Mouse (Mus musculus) liver, postnatal 0 days (tissue): Measurements from ENCODE around the gene Acadsb. TPM values are rescaled to one million over a fixed set of nuclear protein-coding genes. Genes with fewer than 3 reads are reported as not detected.

Source experiments
- ATAC-seq: fragments of 200-750 bp; cut with Nextera tagmentation; 2 replicates; pipeline ENCODE4 v1.8.0; 2017; ENCODE audit warnings: mild to moderate bottlenecking, moderate library complexity
- DNase-seq: peaks from one replicate; pipeline ENCODE4 v3.0.0-alpha.2; 2016
- H3K27ac ChIP-seq: fragments of 300-500 bp; sonication (generic); 2 replicates; pipeline ENCODE4 v1.5.1; 2014; ENCODE audit warnings: antibody characterized with exemption, moderate library complexity, mild to moderate bottlenecking, low read depth
- H3K27me3 ChIP-seq: fragments of 300-500 bp; sonication (generic); 2 replicates; pipeline ENCODE4 v1.6.1; 2014; ENCODE audit warnings: low read length, control low read depth, mixed read lengths; ENCODE audit not compliant: insufficient read depth
- H3K36me3 ChIP-seq: fragments of 300-500 bp; sonication (generic); replicated peaks from 2 replicates; pipeline ENCODE4 v1.6.1; 2014; ENCODE audit warnings: mild to moderate bottlenecking, control low read depth, low read length, moderate library complexity, mixed read lengths; ENCODE audit not compliant: insufficient read depth
- H3K4me1 ChIP-seq: fragments of 300-500 bp; sonication (generic); 2 replicates; pipeline ENCODE4 v1.6.1; 2014; ENCODE audit warnings: antibody characterized with exemption, mild to moderate bottlenecking, control low read depth; ENCODE audit not compliant: insufficient read depth
- H3K4me2 ChIP-seq: fragments of 300-500 bp; sonication (generic); 2 replicates; pipeline ENCODE4 v1.6.1; 2014; ENCODE audit warnings: low read depth, mild to moderate bottlenecking, low read length, moderate library complexity, mixed read lengths
- H3K4me3 ChIP-seq: fragments of 300-500 bp; sonication (generic); 2 replicates; pipeline ENCODE4 v1.5.1; 2014; ENCODE audit warnings: low read depth, low read length
- H3K9ac ChIP-seq: fragments of 300-500 bp; sonication (generic); replicated peaks from 2 replicates; pipeline ENCODE4 v1.6.1; 2014; ENCODE audit warnings: mild to moderate bottlenecking, moderate library complexity
- H3K9me3 ChIP-seq: fragments of 300-500 bp; sonication (generic); 2 replicates; pipeline ENCODE4 v1.6.1; 2016; ENCODE audit warnings: mild to moderate bottlenecking, control low read depth, low read length, mixed read lengths
- CTCF ChIP-seq: sonication (generic); IDR thresholded peaks from 2 replicates; pipeline ENCODE4 v1.5.1; 2016; ENCODE audit warnings: antibody characterized with exemption, low read depth
- EP300 ChIP-seq: IDR thresholded peaks from 2 replicates; pipeline ENCODE4 v1.6.1; 2016; ENCODE audit warnings: antibody characterized with exemption, low read depth, mild to moderate bottlenecking
- WGBS: fragments of 180-500 bp; shearing (Covaris S2); extraction: QIAGEN DNeasy Blood & Tissue Kit; methylation state at CpG from one replicate; pipeline ENCODE4 v1.1.7; 2014; ENCODE audit not compliant: insufficient replicate concordance; 5-methylcytosine and 5-hydroxymethylcytosine counted together
- polyA plus RNA-seq: library from polyadenylated mRNA; unstranded; fragments of >200 nt; fragmentation: Nextera tagmentation; extraction: Ambion mirVana; gene quantifications from 2 replicates; pipeline ENCODE4 v1.2.1, GENCODE M21; 2015

The Acadsb gene
- polyA plus RNA-seq, 1 experiment from 2014 or later: 27.1 TPM

GRCm38 (mm10) chr7:131437051-131437450 is 26.6 kb downstream of the Acadsb start:
- no peaks in the 10 kb centered on the region for H3K27me3 ChIP-seq

GRCm38 (mm10) chr7:131456714-131457113 is 46.3 kb downstream of the Acadsb start:
- H3K4me1 ChIP-seq: no peaks in the 10 kb centered on the region
- 80% methylated on average over 5 of the region's 5 CpGs for WGBS
- no peak for ATAC-seq

More at GRCm38 (mm10) chr7:131437051-131437450, 26.6 kb downstream of the Acadsb start:
- H3K4me2 ChIP-seq: no peak overlapping the region
- no peak for ATAC-seq
- no peaks in the 10 kb centered on the region for H3K4me1 ChIP-seq
- no peaks in the 10 kb centered on the region for H3K9me3 ChIP-seq
- DNase-seq: no peak
- peaks cover 9% of the 10 kb centered on the region; the same call in 1 of the 2 replicates for H3K36me3 ChIP-seq
- 62% methylated on average over 3 of the region's 3 CpGs for WGBS
- H3K27ac ChIP-seq: no peak overlapping the region
- no peak overlapping the region for H3K4me3 ChIP-seq
- TF ChIP-seq CTCF: no peak
- TF ChIP-seq EP300: no peak
- no peak overlapping the region for H3K9ac ChIP-seq

GRCm38 (mm10) chr7:131465117-131465601 is 54.8 kb downstream of the Acadsb start:
- Histone ChIP-seq H3K36me3 (no peaks in the 10 kb centered on the region), H3K9me3 (no peaks in the 10 kb centered on the region), H3K9ac (no peak overlapping the region), H3K27me3 (no peaks in the 10 kb centered on the region), H3K4me2 (no peak overlapping the region), H3K4me1 (no peaks in the 10 kb centered on the region), H3K4me3 (no peak overlapping the region), H3K27ac (no peak overlapping the region)
- TF ChIP-seq EP300: no peak
- TF ChIP-seq CTCF: no peak
- DNase-seq (no peak), ATAC-seq (no peak)
- WGBS: 64% methylated on average over 3 of the region's 3 CpGs

More at GRCm38 (mm10) chr7:131456714-131457113, 46.3 kb downstream of the Acadsb start:
- no peak overlapping the region for H3K9ac ChIP-seq
- TF ChIP-seq CTCF (no peak), EP300 (no peak)
- no peak overlapping the region for H3K27ac ChIP-seq
- H3K27me3 ChIP-seq: no peaks in the 10 kb centered on the region
- no peak overlapping the region for H3K4me3 ChIP-seq
- no peak for DNase-seq
- H3K36me3 ChIP-seq: no peaks in the 10 kb centered on the region
- no peak overlapping the region for H3K4me2 ChIP-seq
- no peaks in the 10 kb centered on the region for H3K9me3 ChIP-seq

- Histone ChIP-seq H3K9ac (no peak overlapping the region), H3K9me3 (no peaks in the 10 kb centered on the region), H3K4me1 (no peaks in the 10 kb centered on the region), H3K27me3 (no peaks in the 10 kb centered on the region), H3K36me3 (no peaks in the 10 kb centered on the region), H3K4me3 (no peak overlapping the region), H3K27ac (no peak overlapping the region), H3K4me2 (no peak overlapping the region)
- TF ChIP-seq EP300 (no peak), CTCF (no peak)
- ATAC-seq (no peak), DNase-seq (no peak)
- WGBS: 57% methylated on average over 3 of the region's 3 CpGs
These were observed 55.3 kb downstream of the Acadsb start for GRCm38 (mm10) chr7:131465735-131466134.

- H3K9ac ChIP-seq: no peak overlapping the region
- H3K36me3 ChIP-seq: no peaks in the 10 kb centered on the region
- H3K9me3 ChIP-seq: no peaks in the 10 kb centered on the region
- no peaks in the 10 kb centered on the region for H3K27me3 ChIP-seq
- ATAC-seq: no peak
- TF ChIP-seq CTCF: no peak
- WGBS: 68% methylated on average over 3 of the region's 3 CpGs
- H3K4me3 ChIP-seq: no peak overlapping the region
- no peak overlapping the region for H3K27ac ChIP-seq
- no peaks in the 10 kb centered on the region for H3K4me1 ChIP-seq
- no peak for DNase-seq
- H3K4me2 ChIP-seq: no peak overlapping the region
These were observed 56.9 kb downstream of the Acadsb start for GRCm38 (mm10) chr7:131467312-131467711.

GRCm38 (mm10) chr7:131469506-131469905 is 59.1 kb downstream of the Acadsb start:
- H3K9ac ChIP-seq: no peak overlapping the region
- H3K4me3 ChIP-seq: no peak overlapping the region
- H3K27ac ChIP-seq: no peak overlapping the region
- DNase-seq: peak; percentile 29
- ATAC-seq: no peak
- no peak for TF ChIP-seq EP300
- TF ChIP-seq CTCF: peak; percentile 56
- H3K9me3 ChIP-seq: no peaks in the 10 kb centered on the region
- H3K36me3 ChIP-seq: no peaks in the 10 kb centered on the region
- 61% methylated on average over 3 of the region's 3 CpGs for WGBS
- H3K4me1 ChIP-seq: no peaks in the 10 kb centered on the region
- no peak overlapping the region for H3K4me2 ChIP-seq
- no peaks in the 10 kb centered on the region for H3K27me3 ChIP-seq

DNA sequence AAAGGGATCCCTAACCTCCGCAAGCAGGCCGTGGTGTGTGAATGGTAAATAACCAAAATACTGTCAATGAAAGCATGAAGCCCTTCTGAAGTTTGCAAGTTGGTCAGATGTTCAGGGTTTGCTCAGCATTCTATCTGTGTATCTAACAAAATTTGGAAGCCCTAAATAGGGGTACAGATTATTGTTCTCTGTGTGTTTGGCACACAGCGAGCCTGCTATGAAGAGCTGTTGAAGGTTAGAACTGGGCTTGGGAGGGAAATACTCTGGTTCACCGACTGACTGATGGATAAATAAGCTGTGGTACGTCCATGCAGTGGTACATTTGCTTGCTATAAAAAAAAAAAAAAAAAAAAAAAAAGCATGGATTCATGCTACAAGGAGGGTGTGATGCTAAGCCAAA is 61.1 kb downstream of the Acadsb start:
- TF ChIP-seq EP300 (no peak), CTCF (no peak)
- no peak overlapping the region for H3K4me3 ChIP-seq
- H3K4me2 ChIP-seq: no peak overlapping the region
- no peaks in the 10 kb centered on the region for H3K4me1 ChIP-seq
- H3K27me3 ChIP-seq: no peaks in the 10 kb centered on the region
- H3K36me3 ChIP-seq: no peaks in the 10 kb centered on the region
- 68% methylated on average over 5 of the region's 5 CpGs for WGBS
- no peak overlapping the region for H3K9ac ChIP-seq
- no peak overlapping the region for H3K27ac ChIP-seq
- DNase-seq: no peak
- H3K9me3 ChIP-seq: no peaks in the 10 kb centered on the region
- no peak for ATAC-seq
